Mouse (Mus musculus) midbrain, embryonic 10.5 days (tissue): ENCODE measurements around the gene Ccl6. TPM values are rescaled to one million over a fixed set of nuclear protein-coding genes. Genes with fewer than 3 reads are reported as not detected.

ENCODE experiments used
- DNase-seq: peaks from one replicate; pipeline ENCODE4 v3.0.0-alpha.2; 2017; ENCODE audit warnings: low spot score
- H3K27ac ChIP-seq: fragments of 300-500 bp; sonication (generic); replicated peaks from 2 replicates; pipeline ENCODE4 v1.5.1; 2016; ENCODE audit warnings: mild to moderate bottlenecking
- H3K27me3 ChIP-seq: fragments of 300-500 bp; sonication (generic); 2 replicates; pipeline ENCODE4 v1.6.1; 2016; ENCODE audit warnings: low read depth, mild to moderate bottlenecking; ENCODE audit not compliant: poor library complexity, severe bottlenecking
- H3K36me3 ChIP-seq: fragments of 300-500 bp; sonication (generic); 2 replicates; pipeline ENCODE4 v1.6.1; 2016; ENCODE audit warnings: mild to moderate bottlenecking, moderate library complexity
- H3K4me1 ChIP-seq: fragments of 300-500 bp; sonication (generic); 2 replicates; pipeline ENCODE4 v1.6.1; 2016
- H3K4me3 ChIP-seq: fragments of 300-500 bp; sonication (generic); 2 replicates; pipeline ENCODE4 v1.5.1; 2016; ENCODE audit warnings: mild to moderate bottlenecking, moderate library complexity
- H3K9me3 ChIP-seq: fragments of 300-500 bp; sonication (generic); replicated peaks from 2 replicates; pipeline ENCODE4 v1.6.1; 2016; ENCODE audit warnings: mild to moderate bottlenecking
- WGBS: fragments of 180-500 bp; shearing (Covaris S2); methylation state at CpG from one replicate; pipeline ENCODE4 v1.1.7; 2016; 5-methylcytosine and 5-hydroxymethylcytosine counted together
- polyA plus RNA-seq: library from polyadenylated mRNA; unstranded; fragments of >200 nt; fragmentation: Nextera tagmentation; extraction: Ambion mirVana; gene quantifications from 2 replicates; pipeline ENCODE4 v1.2.1, GENCODE M21; 2016

Ccl6 gene
- polyA plus RNA-seq: 1.7 and 2.1 TPM in 2 replicates

DNA sequence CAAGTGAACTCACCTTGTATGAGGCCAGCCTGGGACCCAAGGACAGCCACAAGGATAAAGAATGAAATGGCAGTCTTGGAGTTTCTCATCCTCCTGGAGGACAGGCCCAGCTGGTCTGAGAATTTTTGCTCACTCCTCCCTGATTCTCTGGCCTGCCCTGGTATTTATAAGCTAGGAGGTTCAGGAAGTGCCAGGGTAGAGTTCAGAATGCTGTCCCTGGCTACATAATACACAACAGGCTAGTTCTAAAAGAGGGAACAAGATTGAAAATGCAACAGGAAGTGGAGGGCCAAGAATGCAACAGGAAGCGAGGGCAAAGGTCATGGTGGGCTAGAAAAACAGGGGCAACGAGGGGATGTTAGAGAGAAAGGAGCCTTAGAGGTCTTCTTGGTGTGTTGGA lies at the start of gene Ccl6:
Ccl6 (minus strand) TSS at position 235 of the 400 bp plus-strand sequence.
- DNase-seq: no peak
- Histone ChIP-seq H3K27ac (no peak within 1 kb of the TSS), H3K4me1 (no peaks in the 10 kb centered on the region), H3K9me3 (no peaks in the 10 kb centered on the region), H3K36me3 (no peaks in the 10 kb centered on the region), H3K27me3 (no peaks in the 10 kb centered on the region), H3K4me3 (no peak within 1 kb of the TSS)
- 65% methylated on average over 2 of the region's 2 CpGs for WGBS

DNA sequence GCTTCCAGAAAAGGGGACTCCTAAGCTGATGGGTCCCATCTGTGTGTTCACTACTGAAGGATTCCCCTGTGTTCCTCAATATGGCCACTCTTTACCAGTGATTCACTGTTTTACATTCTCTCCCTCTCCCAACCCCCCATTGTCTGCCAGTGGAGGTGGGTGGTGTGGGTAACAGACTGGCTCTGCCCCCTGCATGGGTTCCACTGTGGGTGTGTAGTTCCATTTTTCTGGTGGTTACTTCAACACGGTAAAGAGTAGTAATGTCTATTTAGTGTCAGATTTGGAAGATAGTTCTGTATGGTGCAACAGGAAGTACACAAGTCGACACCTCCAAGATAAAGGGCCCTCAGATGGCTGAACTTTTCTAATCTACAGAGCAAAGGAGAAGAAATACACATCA lies 48.3 kb upstream of the Ccl6 start:
- 91% methylated on average over 2 of the region's 2 CpGs for WGBS
- H3K27me3 ChIP-seq: no peaks in the 10 kb centered on the region
- H3K4me3 ChIP-seq: no peak overlapping the region
- H3K36me3 ChIP-seq: no peaks in the 10 kb centered on the region
- no peak overlapping the region for H3K27ac ChIP-seq
- DNase-seq: no peak
- no peaks in the 10 kb centered on the region for H3K4me1 ChIP-seq
- no peaks in the 10 kb centered on the region for H3K9me3 ChIP-seq

DNA sequence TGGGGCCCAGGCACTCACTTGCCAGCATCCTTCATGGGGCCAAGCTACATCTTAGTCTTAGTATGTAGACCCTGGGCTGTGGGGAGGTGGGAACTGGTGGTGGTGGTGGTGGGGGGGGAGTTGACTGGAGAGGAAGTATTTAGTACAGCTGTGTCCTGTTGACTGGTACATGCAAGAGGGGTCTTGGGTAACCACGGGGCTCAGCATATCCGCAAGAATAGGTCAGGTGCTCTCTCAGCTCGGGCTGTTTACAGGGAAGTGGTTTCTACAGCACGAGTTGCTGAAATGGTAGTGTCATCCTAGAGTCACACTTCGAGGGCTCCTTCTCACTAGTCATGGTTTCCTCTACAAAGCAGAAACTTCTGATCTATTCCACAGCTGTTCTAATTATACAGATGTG lies 47.3 kb upstream of the Ccl6 start:
- H3K27ac ChIP-seq: no peak overlapping the region
- H3K36me3 ChIP-seq: no peaks in the 10 kb centered on the region
- DNase-seq: no peak
- H3K4me3 ChIP-seq: no peak overlapping the region
- no peaks in the 10 kb centered on the region for H3K4me1 ChIP-seq
- 88% methylated on average over 5 of the region's 5 CpGs for WGBS
- no peaks in the 10 kb centered on the region for H3K9me3 ChIP-seq
- no peaks in the 10 kb centered on the region for H3K27me3 ChIP-seq

DNA sequence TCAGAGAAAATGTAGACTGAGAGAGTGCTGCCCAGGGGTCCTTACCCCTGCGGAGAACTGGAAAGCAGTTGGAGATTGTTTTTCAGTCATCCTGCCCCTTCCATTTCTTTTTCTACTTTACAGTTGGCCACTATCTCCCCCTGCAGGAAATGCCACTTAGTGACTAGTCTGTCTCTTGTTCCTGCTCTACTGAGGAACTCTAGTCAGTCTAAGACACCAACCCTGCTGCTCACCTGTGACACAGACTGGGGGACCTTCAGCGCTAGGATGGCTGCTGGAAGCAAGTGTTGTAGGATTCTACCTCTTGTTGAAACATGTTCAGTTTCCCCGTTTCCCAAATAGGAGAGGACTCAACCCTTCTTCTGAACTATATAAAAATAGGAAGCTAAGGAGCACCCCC lies 46.6 kb upstream of the Ccl6 start:
- H3K36me3 ChIP-seq: no peaks in the 10 kb centered on the region
- H3K4me3 ChIP-seq: no peak overlapping the region
- WGBS: 69% methylated on average over 3 of the region's 3 CpGs
- H3K27ac ChIP-seq: no peak overlapping the region
- no peaks in the 10 kb centered on the region for H3K4me1 ChIP-seq
- no peaks in the 10 kb centered on the region for H3K27me3 ChIP-seq
- H3K9me3 ChIP-seq: no peaks in the 10 kb centered on the region
- DNase-seq: no peak

DNA sequence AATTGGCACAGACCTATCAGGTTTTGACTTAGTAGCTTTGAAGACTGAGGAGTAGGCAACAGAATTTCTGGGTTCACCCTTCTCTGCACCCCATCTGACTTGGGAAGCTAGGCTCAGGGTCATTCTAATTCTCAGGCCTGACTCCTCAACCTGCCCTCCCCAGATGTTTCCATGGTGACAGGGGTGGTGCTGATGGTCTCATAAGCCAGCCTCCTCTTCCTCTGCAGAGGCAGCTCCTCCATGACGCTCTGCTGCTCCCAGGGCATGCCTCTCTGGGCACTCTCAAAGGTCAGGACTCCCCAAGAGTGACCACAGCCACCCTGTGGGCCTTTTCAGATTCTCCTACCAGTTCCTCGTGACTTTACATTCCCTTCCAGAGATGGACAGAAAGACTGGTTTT lies 46.0 kb upstream of the Ccl6 start:
- Histone ChIP-seq H3K27ac (no peak overlapping the region), H3K27me3 (no peaks in the 10 kb centered on the region), H3K36me3 (no peaks in the 10 kb centered on the region), H3K9me3 (no peaks in the 10 kb centered on the region), H3K4me3 (no peak overlapping the region), H3K4me1 (peaks cover 3% of the 10 kb centered on the region; the same call in 1 of the 2 replicates)
- no peak for DNase-seq
- WGBS: 45% methylated on average over 2 of the region's 2 CpGs

DNA sequence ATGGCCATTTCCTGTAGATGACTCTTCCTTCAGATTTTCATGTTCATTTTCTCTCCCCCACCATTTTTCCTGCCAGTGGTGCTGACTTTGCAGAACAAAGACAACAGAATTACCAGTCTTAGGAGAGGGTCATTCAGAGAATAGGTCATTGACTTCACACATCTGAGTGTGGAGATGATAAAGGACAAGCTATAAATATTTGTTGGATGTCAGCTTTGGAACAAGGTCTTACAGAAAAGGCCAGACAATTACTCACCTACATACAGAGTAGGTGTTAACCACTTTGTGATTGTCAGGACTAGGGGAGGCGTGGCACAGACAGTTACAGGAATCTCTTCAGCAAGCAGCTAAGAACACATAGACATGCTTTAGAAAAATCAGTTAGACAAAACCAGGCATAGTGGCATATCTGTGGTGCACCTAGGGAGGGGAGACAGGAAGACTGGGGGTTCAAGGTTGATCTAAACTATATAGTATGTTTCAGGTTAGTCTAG lies 43.9 kb upstream of the Ccl6 start:
- Histone ChIP-seq H3K4me3 (no peak overlapping the region), H3K27ac (no peak overlapping the region), H3K27me3 (no peaks in the 10 kb centered on the region), H3K9me3 (no peaks in the 10 kb centered on the region), H3K4me1 (peaks cover 3% of the 10 kb centered on the region; the same call in 1 of the 2 replicates), H3K36me3 (no peaks in the 10 kb centered on the region)
- WGBS: 94% methylated on average over 1 of the region's 1 CpGs
- no peak for DNase-seq

DNA sequence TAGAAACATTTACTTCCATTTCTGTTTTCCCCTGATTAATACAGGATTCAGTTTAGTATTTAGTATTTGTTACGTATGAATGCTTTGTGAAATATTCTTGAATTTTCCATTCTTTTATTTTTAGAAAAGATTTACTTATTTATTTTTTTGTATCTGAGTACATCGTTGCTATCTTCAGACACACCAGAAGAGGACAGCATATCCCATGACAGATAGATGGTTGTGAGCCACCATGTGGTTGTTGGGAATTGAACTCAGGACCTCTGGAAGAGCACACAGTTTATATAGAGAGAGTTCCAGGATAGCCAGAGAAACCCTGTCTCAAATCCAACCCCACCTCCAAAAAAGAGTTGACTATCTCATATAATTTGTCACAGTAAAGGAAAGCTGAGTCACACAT lies 42.0 kb upstream of the Ccl6 start:
- 93% methylated on average over 2 of the region's 2 CpGs for WGBS
- Histone ChIP-seq H3K27ac (no peak overlapping the region), H3K36me3 (no peaks in the 10 kb centered on the region), H3K4me3 (no peak overlapping the region), H3K27me3 (no peaks in the 10 kb centered on the region), H3K9me3 (no peaks in the 10 kb centered on the region), H3K4me1 (peaks cover 3% of the 10 kb centered on the region; the same call in 1 of the 2 replicates)
- DNase-seq: no peak

DNA sequence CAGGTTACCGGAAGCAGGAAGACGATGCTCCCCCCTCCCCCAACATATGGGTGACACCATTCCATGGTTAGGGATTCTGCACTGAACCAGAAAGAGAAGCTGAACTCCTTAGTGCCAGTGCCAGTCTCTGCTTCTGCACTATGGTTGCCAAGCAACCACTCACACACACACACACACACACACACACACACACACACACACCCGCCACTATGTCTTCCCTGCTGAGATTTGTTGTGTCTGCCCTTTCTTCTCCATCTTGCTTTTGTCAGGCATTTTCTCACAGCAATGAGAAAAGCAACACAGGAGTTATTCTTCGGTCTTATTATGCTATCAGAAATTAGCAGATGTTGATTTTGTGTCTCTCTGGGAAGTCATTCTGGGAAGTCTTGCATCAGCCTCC lies 41.5 kb upstream of the Ccl6 start:
- no peak overlapping the region for H3K4me3 ChIP-seq
- H3K27me3 ChIP-seq: no peaks in the 10 kb centered on the region
- no peak overlapping the region for H3K27ac ChIP-seq
- 58% methylated on average over 4 of the region's 4 CpGs for WGBS
- no peaks in the 10 kb centered on the region for H3K36me3 ChIP-seq
- peak; percentile 15 for DNase-seq
- no peaks in the 10 kb centered on the region for H3K9me3 ChIP-seq
- H3K4me1 ChIP-seq: peaks cover 3% of the 10 kb centered on the region; the same call in 1 of the 2 replicates

DNA sequence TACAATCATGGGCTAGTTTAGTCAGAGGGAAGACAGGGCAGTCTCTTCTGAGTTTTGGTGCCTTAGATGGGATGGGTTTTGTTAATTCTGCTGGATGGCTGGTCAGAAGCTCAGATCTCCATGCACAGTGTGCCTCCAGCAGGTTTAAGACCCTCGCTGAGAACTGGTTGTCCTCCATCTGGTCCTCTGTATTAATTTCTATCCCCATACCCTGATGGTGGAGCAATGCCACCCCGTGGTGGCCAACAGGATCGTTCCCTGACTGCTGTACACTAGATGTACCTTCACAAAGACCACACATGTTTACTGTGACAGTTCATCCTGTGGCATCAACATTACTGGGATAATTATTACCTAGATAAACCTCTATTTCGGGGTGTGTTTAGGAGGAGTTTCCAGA lies 39.9 kb upstream of the Ccl6 start:
- Histone ChIP-seq H3K27ac (no peak overlapping the region), H3K4me3 (no peak overlapping the region), H3K4me1 (peaks cover 3% of the 10 kb centered on the region; the same call in 1 of the 2 replicates), H3K9me3 (no peaks in the 10 kb centered on the region), H3K36me3 (no peaks in the 10 kb centered on the region), H3K27me3 (no peaks in the 10 kb centered on the region)
- WGBS: 73% methylated on average over 4 of the region's 4 CpGs
- no peak for DNase-seq

DNA sequence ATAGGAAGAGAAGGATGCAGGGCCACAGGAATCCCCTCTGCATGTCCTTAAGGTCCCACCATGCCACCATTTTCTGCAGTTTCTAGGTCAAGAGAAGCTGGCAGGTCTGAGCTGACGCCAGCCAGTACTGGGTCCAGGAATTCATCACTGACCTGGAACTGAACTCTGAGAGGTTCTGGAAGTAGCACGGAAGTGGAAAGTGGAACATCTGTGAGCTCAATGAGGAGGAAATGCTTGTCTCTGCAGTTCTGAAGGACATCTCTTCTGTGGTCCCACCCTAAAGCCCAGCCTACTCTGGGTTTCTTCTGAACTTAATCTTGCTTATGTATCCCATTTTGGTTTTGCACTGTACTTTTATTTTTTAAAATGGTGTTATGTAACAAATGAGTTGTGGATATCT lies 38.2 kb upstream of the Ccl6 start:
- no peak overlapping the region for H3K4me3 ChIP-seq
- peaks cover 3% of the 10 kb centered on the region; the same call in 1 of the 2 replicates for H3K4me1 ChIP-seq
- WGBS: 76% methylated on average over 2 of the region's 2 CpGs
- no peak overlapping the region for H3K27ac ChIP-seq
- no peak for DNase-seq
- no peaks in the 10 kb centered on the region for H3K9me3 ChIP-seq
- no peaks in the 10 kb centered on the region for H3K27me3 ChIP-seq
- no peaks in the 10 kb centered on the region for H3K36me3 ChIP-seq

DNA sequence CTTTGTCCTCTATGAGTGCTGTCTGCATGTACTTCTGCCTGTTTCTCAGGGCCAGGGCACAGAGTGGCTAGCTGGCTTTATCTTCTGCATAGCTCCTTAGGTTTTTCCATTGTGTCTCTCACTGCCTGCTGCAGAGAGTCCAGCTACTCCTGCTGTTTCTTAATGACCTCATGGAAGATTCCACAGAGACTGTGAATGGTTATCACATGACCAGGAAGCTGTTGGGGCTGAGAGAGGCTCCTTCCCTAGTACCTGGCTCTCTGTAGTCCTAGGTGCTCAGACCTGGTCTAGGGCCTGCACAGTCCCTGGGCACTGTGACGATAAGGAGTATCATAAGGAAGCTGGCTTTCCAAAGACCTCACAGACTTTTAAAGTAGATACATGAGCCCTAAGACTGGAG lies 37.7 kb upstream of the Ccl6 start:
- 97% methylated on average over 1 of the region's 1 CpGs for whole genome bisulfite sequencing
- no peak overlapping the region for H3K4me3 ChIP-seq
- H3K36me3 ChIP-seq: no peaks in the 10 kb centered on the region
- no peaks in the 10 kb centered on the region for H3K9me3 ChIP-seq
- no peak overlapping the region for H3K27ac ChIP-seq
- no peak for DNase-seq
- peaks cover 3% of the 10 kb centered on the region; the same call in 1 of the 2 replicates for H3K4me1 ChIP-seq
- H3K27me3 ChIP-seq: no peaks in the 10 kb centered on the region

DNA sequence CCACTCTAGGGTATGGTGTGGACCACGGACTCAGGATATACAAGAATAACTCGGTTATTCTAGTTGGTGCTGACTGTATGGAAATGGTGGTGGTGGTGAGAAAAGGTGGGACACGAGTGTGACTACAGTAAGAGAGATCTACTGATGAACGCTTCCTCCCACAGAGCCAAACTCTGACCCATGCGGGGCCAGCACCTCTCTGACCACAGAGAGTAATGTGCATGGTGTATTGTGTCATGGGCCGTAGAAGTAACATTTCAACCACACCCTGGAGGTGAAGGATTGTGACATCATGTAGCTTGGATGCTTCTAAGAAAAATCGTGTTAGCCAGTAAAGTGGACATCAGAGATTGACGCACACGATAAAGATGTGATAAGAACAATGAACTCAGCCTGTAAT lies 35.9 kb upstream of the Ccl6 start:
- no peak for DNase-seq
- Histone ChIP-seq H3K4me1 (no peaks in the 10 kb centered on the region), H3K27ac (no peak overlapping the region), H3K9me3 (no peaks in the 10 kb centered on the region), H3K27me3 (no peaks in the 10 kb centered on the region), H3K36me3 (no peaks in the 10 kb centered on the region), H3K4me3 (no peak overlapping the region)
- WGBS: 89% methylated on average over 9 of the region's 9 CpGs

DNA sequence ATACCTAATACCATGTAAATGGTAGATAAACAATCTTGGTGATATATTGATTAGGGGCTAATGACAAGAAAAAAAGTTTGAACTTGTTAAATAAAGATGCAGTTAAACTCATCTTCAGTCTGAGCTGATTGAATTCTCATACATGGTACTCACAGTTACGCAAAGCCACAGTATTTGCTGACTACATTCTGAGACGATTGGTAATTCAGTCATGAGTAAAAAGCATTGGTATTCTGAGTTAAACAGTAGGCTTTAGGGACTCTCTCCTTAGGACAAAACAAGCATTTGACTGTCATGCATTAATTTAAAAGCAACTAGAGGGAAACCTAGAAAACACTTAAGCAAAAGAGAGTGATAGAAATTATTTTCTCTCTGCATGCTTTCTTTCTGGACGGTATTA lies 30.7 kb upstream of the Ccl6 start:
- no peak overlapping the region for H3K4me3 ChIP-seq
- H3K36me3 ChIP-seq: no peaks in the 10 kb centered on the region
- peaks cover 4% of the 10 kb centered on the region; the same call in 1 of the 2 replicates for H3K4me1 ChIP-seq
- WGBS: 87% methylated on average over 3 of the region's 3 CpGs
- DNase-seq: no peak
- no peak overlapping the region for H3K27ac ChIP-seq
- H3K27me3 ChIP-seq: no peaks in the 10 kb centered on the region
- H3K9me3 ChIP-seq: no peaks in the 10 kb centered on the region

DNA sequence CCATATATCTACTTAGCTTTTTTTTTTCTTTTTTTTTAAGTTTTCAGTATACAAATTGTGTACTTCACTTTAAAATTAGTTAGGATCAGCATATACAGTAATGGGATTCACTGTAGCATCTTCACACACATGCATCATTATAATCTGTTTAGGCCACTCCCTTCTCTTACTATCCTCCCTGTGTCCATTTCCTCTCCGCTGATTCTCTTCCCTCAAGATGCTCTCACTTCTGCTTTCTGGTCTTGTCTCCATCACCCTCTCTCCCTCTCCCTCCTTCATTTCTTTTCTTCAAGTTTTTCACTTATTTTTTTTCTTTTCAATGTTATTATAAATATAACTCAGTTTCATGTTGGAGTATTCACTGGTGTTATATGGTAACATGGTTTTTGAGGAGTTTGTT lies 26.1 kb upstream of the Ccl6 start:
- Histone ChIP-seq H3K36me3 (no peaks in the 10 kb centered on the region), H3K9me3 (no peaks in the 10 kb centered on the region), H3K4me1 (peaks cover 4% of the 10 kb centered on the region; the same call in 1 of the 2 replicates), H3K4me3 (no peak overlapping the region), H3K27me3 (no peaks in the 10 kb centered on the region), H3K27ac (no peak overlapping the region)
- no peak for DNase-seq
- 94% methylated on average over 1 of the region's 1 CpGs for WGBS
